Mouse (Mus musculus) cerebellum, postnatal 25 days (tissue): ENCODE measurements around the gene B4gat1.
A peak's percentile ranks its signal among the peaks of the same experiment; 100 is the strongest.

Experiments
- DNase-seq, 2 experiments: peaks; one replicate each; pipeline ENCODE4 v3.0.0; 2021; ENCODE audit warnings: mixed read lengths in 2 of 2

Gene B4gat1

DNA sequence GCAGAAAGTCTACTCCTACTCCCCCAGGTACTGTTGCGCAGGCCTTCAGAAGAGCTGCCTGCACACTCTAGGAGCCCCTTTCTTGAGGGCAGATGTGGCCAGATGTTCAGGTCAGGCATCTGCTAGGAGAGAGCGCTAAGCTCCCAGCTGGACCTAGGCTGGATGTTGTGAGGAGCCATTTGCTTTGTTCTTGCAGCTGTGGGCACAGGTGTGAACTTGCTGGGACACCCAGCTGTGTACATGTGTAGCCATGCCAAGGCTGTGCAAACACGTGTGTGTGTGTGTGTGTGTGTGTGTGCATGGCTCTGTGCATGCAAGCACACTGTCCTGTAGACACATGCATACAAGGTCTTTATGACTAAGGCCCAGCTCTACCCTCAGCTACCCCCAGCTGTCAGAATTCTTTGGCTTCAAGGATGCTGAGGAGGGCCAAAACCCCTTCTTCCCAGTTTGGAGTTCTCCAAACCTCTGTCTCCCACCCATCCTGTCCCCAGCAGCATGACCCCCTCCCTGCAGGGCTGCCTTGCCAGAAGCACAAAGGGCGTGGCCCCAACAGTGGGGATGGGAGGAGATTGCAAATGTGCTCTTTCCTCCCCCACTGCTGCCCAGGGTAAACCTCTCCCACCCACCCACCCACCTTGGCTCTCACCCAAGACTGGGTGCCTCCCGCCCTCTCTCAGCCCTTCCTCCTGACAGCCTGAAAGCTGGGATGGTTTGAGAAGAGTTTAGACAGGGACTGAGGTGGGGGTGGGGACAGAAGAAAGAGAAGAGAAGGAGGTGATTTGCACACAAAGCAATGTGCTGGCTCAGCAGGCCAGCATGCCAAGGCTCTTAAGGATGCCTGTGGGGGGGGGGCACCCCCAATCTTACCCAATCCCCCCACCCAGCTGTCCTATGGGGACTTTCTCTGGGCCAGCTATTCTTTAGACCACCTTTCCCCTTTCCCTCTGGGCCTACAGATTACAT is 22.0 kb downstream of the B4gat1 start:
- no peak for DNase-seq

GRCm38 (mm10) chr19:5062041-5062440 is 23.4 kb downstream of the B4gat1 start:
- no peak for DNase-seq

DNA sequence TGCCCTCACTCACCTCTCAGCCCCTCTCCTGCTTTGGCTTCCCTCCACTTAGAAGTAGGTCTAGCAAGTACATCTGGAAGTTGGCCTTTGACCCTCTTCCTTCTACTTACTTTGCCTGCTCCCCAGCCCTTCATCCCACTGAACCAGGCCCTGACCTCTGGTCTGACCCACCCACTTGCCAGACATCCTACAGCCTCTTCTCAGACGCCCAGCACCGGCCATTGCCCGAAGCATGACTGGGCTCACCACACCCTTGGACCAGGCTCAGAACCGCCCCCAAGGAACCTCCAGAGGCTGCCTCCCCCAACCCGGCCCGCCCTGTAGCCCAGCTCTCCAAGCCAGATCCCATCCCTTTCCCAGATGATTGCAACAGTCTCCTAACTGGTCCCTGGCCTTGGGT is 23.8 kb downstream of the B4gat1 start:
- DNase-seq, result no peak

- DNase-seq, result no peak
These were observed 26.5 kb downstream of the B4gat1 start for GRCm38 (mm10) chr19:5065104-5065503.

DNA sequence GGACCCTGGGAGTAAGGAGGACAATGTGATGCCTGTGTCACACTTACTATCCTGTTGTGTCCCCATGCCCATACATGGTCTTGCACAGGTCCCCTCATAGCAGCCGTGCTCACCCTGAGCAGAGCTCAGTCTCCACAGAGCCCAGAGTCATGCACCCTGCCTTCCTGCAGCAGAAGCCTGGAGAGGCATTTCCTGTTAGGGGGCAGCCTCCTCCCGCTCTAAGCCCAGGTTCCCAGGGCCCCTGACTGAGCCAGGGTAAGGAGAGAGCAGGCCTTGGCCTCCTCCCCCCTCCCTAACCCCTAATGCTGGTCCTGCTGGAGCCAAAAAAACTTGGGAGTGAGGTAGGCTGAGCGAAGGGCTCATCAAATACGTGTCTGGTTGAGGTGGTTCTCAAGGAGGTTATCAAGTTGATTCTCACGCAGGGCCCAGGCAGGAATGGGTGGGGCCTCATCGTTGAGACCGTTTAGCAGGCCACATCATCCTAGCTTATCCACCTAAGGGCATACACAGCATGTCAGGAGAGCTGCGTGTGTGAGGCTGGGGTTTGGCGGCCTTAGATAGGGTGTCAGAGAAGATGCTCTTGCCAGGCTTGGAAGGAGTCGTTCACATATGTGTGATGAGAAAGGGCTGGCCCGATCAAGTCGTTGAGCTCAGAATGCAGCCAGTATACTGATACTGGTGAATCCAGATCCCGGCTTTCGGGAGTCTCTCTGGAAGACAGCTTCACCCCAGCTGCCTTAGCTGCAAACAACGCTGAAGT is 28.6 kb downstream of the B4gat1 start:
- DNase-seq, result no peak

GRCm38 (mm10) chr19:5067867-5068569 is 29.4 kb downstream of the B4gat1 start, which contains the start of gene Cd248:
Gene Cd248 (plus strand): TSS chr19:5068078.
- peak in 1 of 2 experiments; percentile 62 for DNase-seq

- peak in 1 of 2 experiments; percentile 45 for DNase-seq
These were observed 30.1 kb downstream of the B4gat1 start for GRCm38 (mm10) chr19:5068570-5069234.

- no peak for DNase-seq
These were observed 30.9 kb downstream of the B4gat1 start for GRCm38 (mm10) chr19:5069486-5069885.

DNA sequence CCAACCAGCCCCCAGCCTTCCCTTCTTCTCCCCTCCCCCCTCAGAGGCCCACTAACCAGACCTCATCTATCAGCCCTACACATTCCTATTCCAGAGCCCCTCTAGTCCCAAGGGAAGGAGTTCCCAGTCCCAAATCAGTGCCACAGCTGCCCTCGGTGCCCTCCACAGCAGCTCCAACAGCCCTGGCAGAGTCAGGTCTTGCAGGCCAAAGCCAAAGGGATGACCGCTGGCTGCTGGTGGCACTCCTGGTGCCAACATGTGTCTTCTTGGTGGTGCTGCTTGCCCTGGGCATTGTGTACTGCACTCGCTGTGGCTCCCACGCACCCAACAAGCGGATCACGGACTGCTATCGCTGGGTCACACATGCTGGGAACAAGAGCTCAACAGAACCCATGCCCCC is 31.4 kb downstream of the B4gat1 start:
- DNase-seq, result no peak

DNA sequence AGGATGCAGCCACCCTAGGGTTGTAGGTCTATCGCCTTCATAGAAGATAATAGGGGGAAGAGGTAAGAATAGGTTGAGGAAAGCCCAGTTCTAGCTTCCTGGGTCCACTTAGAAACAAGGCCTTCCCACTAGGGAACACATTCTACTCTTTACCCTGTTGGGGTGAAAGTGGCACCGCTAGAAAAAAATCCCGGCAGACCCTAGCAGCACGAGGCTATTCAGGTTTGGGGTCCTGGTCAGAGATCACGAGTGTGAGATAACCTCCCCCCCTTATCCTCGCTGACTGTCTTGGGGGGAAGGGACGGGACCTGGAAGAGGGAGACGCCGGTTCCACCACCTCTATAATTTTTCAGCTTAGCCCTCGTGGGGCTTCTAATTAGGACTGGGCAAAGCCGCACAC is 32.5 kb downstream of the B4gat1 start:
- DNase-seq, result no peak

DNA sequence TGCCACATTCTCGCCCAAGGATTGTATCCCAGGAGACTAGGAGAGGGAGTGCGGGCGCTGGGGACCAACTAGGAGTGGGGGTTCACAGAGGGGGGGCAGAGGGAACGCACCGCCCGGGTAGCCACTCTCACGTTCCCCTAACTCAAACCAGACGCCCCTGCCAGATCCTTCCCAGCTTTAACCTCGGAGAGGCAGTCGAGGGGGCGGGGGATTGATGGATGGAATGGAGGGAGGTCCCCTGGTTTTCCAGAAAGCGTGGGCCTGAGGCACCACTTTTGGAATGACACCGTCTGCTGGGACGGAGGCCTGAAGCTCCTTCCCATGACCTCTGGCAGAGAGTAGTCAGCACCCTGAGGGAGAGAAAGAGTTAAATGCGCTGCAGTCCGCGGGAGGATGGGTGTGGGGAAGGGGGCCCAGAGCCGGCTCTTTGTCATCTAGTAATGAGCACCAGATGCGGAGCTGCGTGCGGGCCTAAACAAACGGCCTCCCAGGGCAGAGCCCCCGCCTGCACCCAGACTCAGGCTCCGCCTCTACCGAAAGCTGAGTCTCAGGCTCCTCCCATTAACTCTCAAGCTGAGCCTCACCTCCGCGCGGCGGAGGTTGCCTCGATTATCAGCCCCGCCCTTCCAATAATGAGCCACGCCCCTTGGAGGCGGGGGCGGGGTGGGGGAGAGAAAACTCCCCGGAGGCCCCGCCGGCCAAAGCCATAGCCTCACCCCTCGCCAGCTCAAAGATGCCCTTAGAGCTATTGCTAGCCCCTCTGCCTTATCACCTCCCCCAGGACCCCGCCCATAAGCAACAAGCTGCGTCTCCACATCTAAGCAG is 33.1 kb downstream of the B4gat1 start:
- peak in 1 of 2 experiments; percentile 60 for DNase-seq

- no peak for DNase-seq
These were observed 33.9 kb downstream of the B4gat1 start for GRCm38 (mm10) chr19:5072389-5073019.

GRCm38 (mm10) chr19:5073028-5073427 is 34.4 kb downstream of the B4gat1 start:
- peak in 1 of 2 experiments; percentile 82 for DNase-seq

- DNase-seq, result no peak
These were observed 34.9 kb downstream of the B4gat1 start for GRCm38 (mm10) chr19:5073518-5073917.

GRCm38 (mm10) chr19:5079279-5079678 is 40.7 kb downstream of the B4gat1 start:
- no peak for DNase-seq

DNA sequence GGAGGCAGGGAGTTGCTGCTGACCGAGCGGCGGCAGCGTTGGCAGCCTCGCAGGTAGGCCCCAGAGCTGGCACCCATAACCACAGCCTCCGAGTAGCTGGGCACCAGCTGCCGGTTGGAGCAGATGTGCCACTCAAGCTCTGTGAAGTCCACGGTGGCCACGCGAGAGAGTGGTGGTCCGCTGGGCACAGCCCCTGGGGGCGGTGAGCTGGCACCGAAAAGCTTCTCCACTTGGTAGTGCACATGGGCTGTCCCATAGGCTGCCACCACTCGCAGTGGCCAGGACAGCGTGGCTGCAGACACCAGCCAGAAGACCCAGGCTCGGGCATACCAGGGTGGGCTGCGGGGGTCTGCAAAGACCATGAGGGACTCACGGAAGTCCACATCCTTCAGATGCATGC is 43.4 kb downstream of the B4gat1 start:
- no peak for DNase-seq

DNA sequence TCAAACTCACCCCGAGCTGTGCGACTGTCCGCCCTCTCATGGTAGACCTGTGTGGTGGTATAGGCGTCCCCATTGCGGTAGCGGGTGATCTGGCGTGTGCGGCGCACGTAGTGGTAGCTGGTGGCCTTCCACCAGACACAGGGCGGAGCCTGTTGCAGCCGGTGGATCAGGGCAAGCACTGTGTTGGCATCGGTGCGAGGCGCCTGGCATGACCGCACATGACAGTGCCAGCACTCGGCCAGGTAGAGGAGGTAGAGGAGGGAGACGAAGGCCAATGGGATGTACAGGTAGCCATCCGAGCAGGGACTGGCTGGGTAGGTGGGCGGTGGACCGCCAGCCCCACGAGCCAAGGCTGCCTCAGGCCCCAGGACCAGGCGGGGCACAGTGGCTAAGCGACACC is 44.0 kb downstream of the B4gat1 start:
- peak; percentile 52 to 69 for DNase-seq

DNA sequence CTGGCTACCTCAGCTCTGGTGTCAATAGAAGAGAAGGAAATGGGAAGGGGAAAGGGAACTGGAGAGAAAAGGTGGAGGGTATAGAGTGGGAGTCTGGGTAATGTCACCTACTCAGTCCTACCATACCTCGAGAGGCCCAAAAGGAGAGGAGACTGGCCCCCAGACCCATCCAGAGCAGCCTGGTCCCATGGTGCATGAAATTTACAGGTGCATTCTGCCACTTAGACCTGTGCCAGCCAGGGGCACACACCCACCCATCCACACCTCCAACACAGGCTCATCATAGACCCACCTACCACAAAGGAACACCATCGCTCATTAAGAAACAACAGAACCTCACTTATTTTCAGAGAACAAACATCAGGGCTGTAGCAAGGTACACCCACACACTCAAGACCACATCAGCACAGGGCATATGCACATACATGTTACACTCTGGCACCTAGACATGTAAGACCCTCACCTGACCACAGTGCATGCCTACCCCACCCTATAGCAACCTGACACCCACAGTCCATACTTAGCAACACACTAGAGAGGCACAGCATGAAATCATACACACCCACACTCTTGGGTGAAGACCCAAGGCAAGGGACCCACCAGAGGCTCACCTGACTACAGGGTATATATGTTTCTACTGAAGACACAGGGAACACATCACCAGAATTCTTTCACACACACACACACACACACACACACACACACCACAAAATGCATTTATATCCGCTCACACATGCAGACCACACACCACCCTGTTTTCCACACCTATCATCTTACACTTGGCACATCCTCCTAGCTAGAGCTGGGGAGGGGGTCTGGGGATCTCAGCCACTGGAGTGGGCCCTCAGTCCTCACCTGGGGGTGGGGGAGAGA is 45.6 kb downstream of the B4gat1 start:
- DNase-seq, result no peak

- peak in 1 of 2 experiments; percentile 64 for DNase-seq
These were observed 46.2 kb downstream of the B4gat1 start for GRCm38 (mm10) chr19:5084834-5085144.
